Mouse (Mus musculus): Measurements from ENCODE around the gene Psmd14.

Gene Psmd14

DNA sequence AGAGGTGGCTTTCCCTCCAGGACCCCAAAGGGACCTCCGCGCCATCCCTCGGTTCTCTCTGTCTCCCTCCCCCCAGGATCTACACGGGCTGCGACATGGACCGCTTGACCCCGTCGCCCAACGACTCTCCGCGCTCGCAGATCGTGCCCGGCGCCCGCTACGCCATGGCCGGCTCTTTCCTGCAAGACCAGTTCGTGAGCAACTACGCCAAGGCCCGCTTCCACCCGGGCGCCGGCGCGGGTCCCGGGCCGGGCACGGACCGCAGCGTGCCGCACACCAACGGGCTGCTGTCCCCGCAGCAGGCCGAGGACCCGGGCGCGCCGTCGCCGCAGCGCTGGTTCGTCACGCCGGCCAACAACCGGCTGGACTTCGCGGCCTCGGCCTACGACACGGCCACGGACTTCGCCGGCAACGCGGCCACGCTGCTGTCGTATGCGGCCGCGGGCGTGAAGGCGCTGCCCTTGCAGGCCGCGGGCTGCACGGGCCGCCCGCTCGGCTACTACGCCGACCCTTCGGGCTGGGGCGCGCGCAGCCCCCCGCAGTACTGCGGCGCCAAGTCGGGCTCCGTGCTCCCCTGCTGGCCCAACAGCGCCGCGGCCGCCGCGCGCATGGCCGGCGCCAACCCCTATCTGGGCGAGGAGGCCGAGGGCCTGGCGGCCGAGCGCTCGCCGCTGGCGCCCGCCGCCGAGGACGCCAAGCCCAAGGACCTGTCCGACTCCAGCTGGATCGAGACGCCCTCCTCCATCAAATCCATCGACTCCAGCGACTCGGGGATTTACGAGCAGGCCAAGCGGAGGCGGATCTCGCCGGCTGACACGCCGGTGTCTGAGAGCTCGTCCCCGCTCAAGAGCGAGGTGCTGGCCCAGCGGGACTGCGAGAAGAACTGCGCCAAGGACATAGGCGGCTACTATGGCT, 100.3 kb downstream of the Psmd14 start:
- intact Hi-C loops (cut with DNase I) = no loop called here

- intact Hi-C loops (cut with DNase I) = no loop called here
These were observed 101.0 kb downstream of the Psmd14 start for GRCm38 (mm10) chr2:61812536-61812935.

- intact Hi-C loops (cut with DNase I) = no loop called here
These were observed 101.6 kb downstream of the Psmd14 start for GRCm38 (mm10) chr2:61813106-61813505.

GRCm38 (mm10) chr2:61813521-61813920, 102.0 kb downstream of the Psmd14 start:
- intact Hi-C loops (cut with DNase I) = no loop called here

GRCm38 (mm10) chr2:61814548-61815473, 103.3 kb downstream of the Psmd14 start:
- intact Hi-C loops (cut with DNase I) = no loop called here

DNA sequence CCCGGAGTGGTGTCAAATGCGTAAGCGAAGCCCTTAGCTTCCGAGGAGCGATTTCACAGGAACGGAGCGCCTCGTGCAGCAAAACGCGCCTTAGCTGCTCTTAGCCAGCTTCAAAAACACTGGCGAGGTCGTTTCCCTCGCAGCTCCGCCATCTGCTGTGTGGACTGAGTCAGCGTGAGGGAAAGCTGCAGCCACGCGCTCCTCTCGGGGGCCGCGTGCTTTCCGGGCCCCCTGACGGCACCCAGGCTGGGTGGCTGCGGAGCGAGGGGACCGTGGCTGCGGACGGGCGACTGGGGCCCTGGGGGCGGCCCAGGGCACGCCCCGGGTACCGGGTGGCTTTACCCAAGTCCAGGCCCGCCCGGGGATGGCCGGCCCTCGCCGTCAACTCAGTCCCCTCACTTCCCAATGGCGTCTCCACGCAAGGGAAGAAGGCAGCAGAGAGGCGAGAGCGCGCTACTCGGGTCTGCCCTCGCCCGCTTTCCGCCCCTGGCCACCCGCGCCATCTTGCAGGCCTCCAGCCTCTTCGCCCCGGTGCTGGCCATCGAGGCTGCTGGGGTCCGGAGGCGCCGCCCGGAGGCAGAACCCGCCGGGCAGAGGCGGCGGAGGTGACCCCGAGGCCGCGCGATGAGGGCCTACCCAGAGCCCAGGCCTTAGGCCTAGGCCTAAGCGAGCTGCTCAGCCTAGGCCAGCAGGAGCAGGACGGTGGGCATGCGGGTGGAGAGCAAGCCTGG, 104.3 kb downstream of the Psmd14 start:
- intact Hi-C loops (cut with DNase I) = no loop called here

GRCm38 (mm10) chr2:61818197-61818596, 106.7 kb downstream of the Psmd14 start:
- intact Hi-C loops (cut with DNase I) = no loop called here

DNA sequence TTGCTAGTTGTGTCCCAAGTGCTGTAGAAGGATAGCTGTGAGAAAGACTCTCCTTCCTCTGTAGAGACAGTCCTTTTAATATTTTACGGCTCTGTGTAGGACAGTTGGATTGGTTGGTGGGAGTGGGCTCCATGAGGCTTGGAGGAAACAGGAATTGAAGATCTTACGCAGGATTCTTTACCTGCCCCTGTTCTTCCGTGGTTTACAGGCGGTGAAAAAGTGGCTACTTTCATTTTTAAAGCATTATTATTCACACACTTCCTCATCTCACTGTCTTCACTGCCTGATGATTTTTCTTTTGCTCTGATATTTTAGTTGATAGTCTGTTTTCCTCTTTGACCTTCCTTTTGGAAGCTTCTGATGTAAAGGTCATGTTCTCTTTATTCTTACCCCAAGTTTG, 108.7 kb downstream of the Psmd14 start:
- intact Hi-C loops (cut with DNase I) = no loop called here

DNA sequence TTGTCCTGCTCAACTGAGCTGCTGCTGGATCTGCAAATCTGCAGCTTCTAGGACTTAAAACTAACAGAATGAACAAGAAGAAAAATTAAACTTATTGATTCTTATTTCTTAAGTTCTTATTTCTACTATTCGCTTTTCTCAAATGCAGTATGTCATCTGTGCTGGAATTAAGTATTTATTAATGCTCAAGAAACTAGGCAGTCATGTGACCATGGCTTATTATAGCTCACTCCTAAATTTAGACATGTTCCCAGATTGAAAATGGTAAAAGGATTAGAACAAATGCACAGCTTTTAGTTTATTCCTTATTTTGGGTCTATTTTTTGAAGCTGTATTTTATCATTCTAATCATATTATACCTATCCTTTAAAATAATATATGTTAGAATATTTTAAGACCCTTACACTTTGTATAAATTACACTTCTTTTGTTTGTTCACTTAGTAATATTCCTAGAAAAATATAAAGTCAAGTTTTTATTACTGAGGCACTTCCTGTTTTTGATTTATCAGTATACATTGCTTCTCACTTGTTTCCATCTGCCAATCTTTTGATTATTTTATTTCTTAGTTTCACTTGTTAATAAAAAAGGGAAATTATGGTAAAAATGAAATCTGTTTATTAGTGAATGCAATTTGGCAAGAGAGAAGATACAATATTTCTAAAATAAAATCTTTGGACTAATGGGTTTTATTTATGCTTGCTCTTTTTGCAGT, 112.1 kb downstream of the Psmd14 start:
- intact Hi-C loops (cut with DNase I) = no loop called here

GRCm38 (mm10) chr2:61837243-61837806, 125.8 kb downstream of the Psmd14 start:
- intact Hi-C loops (cut with DNase I) = no loop called here

Small RNAs within 50 kb of the gene (microRNA-seq; reads per million reads assigned to microRNA genes)
- gene Gm22403 = 0 reads per million in 2 experiments
